Mouse (Mus musculus): ENCODE results near the gene Fitm2. TPM values are rescaled to one million over a fixed set of nuclear protein-coding genes. Genes with fewer than 3 reads are reported as not detected.

Gene Fitm2
- polyA plus RNA-seq, 1 experiment, result 0.18 TPM

GRCm38 (mm10) chr2:163490656-163491055 lies 18.2 kb upstream of the Fitm2 start:
- H3K4me3 ChIP-seq (replicated peaks), result no peak overlapping the region
- no peaks in the 10 kb centered on the region for H3K27me3 ChIP-seq (ENCODE audit: control insufficient read depth)
- H3K4me1 ChIP-seq (ENCODE audit: control insufficient read depth), result no peaks in the 10 kb centered on the region
- H3K9me3 ChIP-seq (ENCODE audit: control insufficient read depth, low read length), result no peaks in the 10 kb centered on the region
- no peak for TF ChIP-seq TAL1 (IDR thresholded peaks at IDR 0.05; ENCODE audit: low read length)
- TF ChIP-seq GATA1 (IDR thresholded peaks at IDR 0.05; ENCODE audit: low read length), result no peak
- H3K36me3 ChIP-seq (ENCODE audit: control insufficient read depth), result no peaks in the 10 kb centered on the region

- Histone ChIP-seq H3K27me3 (ENCODE audit: control insufficient read depth) (no peaks in the 10 kb centered on the region), H3K9me3 (ENCODE audit: control insufficient read depth, low read length) (no peaks in the 10 kb centered on the region), H3K4me3 (replicated peaks) (no peak overlapping the region), H3K36me3 (ENCODE audit: control insufficient read depth) (no peaks in the 10 kb centered on the region), H3K4me1 (ENCODE audit: control insufficient read depth) (no peaks in the 10 kb centered on the region)
- TF ChIP-seq GATA1 (IDR thresholded peaks at IDR 0.05; ENCODE audit: low read length) (no peak), TAL1 (IDR thresholded peaks at IDR 0.05; ENCODE audit: low read length) (no peak)
Observed at GRCm38 (mm10) chr2:163489725-163490291, 17.4 kb upstream of the Fitm2 start.

- Histone ChIP-seq H3K27me3 (ENCODE audit: control insufficient read depth) (peaks cover 1% of the 10 kb centered on the region), H3K4me1 (ENCODE audit: control insufficient read depth) (no peaks in the 10 kb centered on the region), H3K9me3 (ENCODE audit: control insufficient read depth, low read length) (no peaks in the 10 kb centered on the region), H3K36me3 (ENCODE audit: control insufficient read depth) (no peaks in the 10 kb centered on the region), H3K4me3 (replicated peaks) (no peak overlapping the region)
- TF ChIP-seq TAL1 (IDR thresholded peaks at IDR 0.05; ENCODE audit: low read length) (no peak), GATA1 (IDR thresholded peaks at IDR 0.05; ENCODE audit: low read length) (no peak)
Observed at GRCm38 (mm10) chr2:163487360-163487759, 14.9 kb upstream of the Fitm2 start.

- H3K9me3 ChIP-seq (ENCODE audit: control insufficient read depth, low read length), result no peaks in the 10 kb centered on the region
- H3K36me3 ChIP-seq (ENCODE audit: control insufficient read depth), result no peaks in the 10 kb centered on the region
- H3K27me3 ChIP-seq (ENCODE audit: control insufficient read depth), result peaks cover 25% of the 10 kb centered on the region
- no peaks in the 10 kb centered on the region for H3K4me1 ChIP-seq (ENCODE audit: control insufficient read depth)
- TF ChIP-seq GATA1 (IDR thresholded peaks at IDR 0.05; ENCODE audit: low read length) (no peak), TAL1 (IDR thresholded peaks at IDR 0.05; ENCODE audit: low read length) (no peak)
- no peak overlapping the region for H3K4me3 ChIP-seq (replicated peaks)
Observed at GRCm38 (mm10) chr2:163481539-163482029, 9.2 kb upstream of the Fitm2 start.

GRCm38 (mm10) chr2:163480191-163480825 lies 7.9 kb upstream of the Fitm2 start:
- H3K36me3 ChIP-seq (ENCODE audit: control insufficient read depth), result no peaks in the 10 kb centered on the region
- H3K4me3 ChIP-seq (replicated peaks), result no peak overlapping the region
- TF ChIP-seq TAL1 (IDR thresholded peaks at IDR 0.05; ENCODE audit: low read length), result no peak
- no peaks in the 10 kb centered on the region for H3K9me3 ChIP-seq (ENCODE audit: control insufficient read depth, low read length)
- H3K27me3 ChIP-seq (ENCODE audit: control insufficient read depth), result peaks cover 28% of the 10 kb centered on the region
- H3K4me1 ChIP-seq (ENCODE audit: control insufficient read depth), result no peaks in the 10 kb centered on the region

- Histone ChIP-seq H3K27me3 (ENCODE audit: control insufficient read depth) (peaks cover 3% of the 10 kb centered on the region; the same call in 1 of the 2 replicates), H3K9me3 (ENCODE audit: control insufficient read depth, low read length) (no peaks in the 10 kb centered on the region), H3K36me3 (ENCODE audit: control insufficient read depth) (peaks cover 26% of the 10 kb centered on the region), H3K4me3 (replicated peaks) (peak overlapping the region; percentile 97), H3K4me1 (ENCODE audit: control insufficient read depth) (peaks cover 21% of the 10 kb centered on the region)
- no peak for TF ChIP-seq GATA1 (IDR thresholded peaks at IDR 0.05; ENCODE audit: low read length)
- no peak for TF ChIP-seq TAL1 (IDR thresholded peaks at IDR 0.05; ENCODE audit: low read length)
Observed at GRCm38 (mm10) chr2:163471710-163472465, 541 bp downstream of the Fitm2 start.

- no peak for TF ChIP-seq GATA1 (IDR thresholded peaks at IDR 0.05; ENCODE audit: low read length)
- no peak for TF ChIP-seq TAL1 (IDR thresholded peaks at IDR 0.05; ENCODE audit: low read length)
Observed at GRCm38 (mm10) chr2:163471136-163471535, 1.3 kb downstream of the Fitm2 start.

GRCm38 (mm10) chr2:163469711-163470110 lies 2.7 kb downstream of the Fitm2 start:
- TF ChIP-seq TAL1 (IDR thresholded peaks at IDR 0.05; ENCODE audit: low read length), result no peak
- no peak for TF ChIP-seq GATA1 (IDR thresholded peaks at IDR 0.05; ENCODE audit: low read length)
- Histone ChIP-seq H3K4me1 (ENCODE audit: control insufficient read depth) (peaks cover 21% of the 10 kb centered on the region), H3K36me3 (ENCODE audit: control insufficient read depth) (peaks cover 35% of the 10 kb centered on the region), H3K4me3 (replicated peaks) (no peak overlapping the region), H3K27me3 (ENCODE audit: control insufficient read depth) (no peaks in the 10 kb centered on the region), H3K9me3 (ENCODE audit: control insufficient read depth, low read length) (no peaks in the 10 kb centered on the region)

More at GRCm38 (mm10) chr2:163471136-163471535, 1.3 kb downstream of the Fitm2 start:
- peaks cover 3% of the 10 kb centered on the region; the same call in 1 of the 2 replicates for H3K27me3 ChIP-seq (ENCODE audit: control insufficient read depth)
- H3K36me3 ChIP-seq (ENCODE audit: control insufficient read depth), result peaks cover 30% of the 10 kb centered on the region
- no peaks in the 10 kb centered on the region for H3K9me3 ChIP-seq (ENCODE audit: control insufficient read depth, low read length)
- H3K4me3 ChIP-seq (replicated peaks), result peak overlapping the region; percentile 97
- H3K4me1 ChIP-seq (ENCODE audit: control insufficient read depth), result peaks cover 21% of the 10 kb centered on the region

GRCm38 (mm10) chr2:163468866-163469265 lies 3.6 kb downstream of the Fitm2 start:
- no peak for TF ChIP-seq GATA1 (IDR thresholded peaks at IDR 0.05; ENCODE audit: low read length)
- no peak for TF ChIP-seq TAL1 (IDR thresholded peaks at IDR 0.05; ENCODE audit: low read length)
- Histone ChIP-seq H3K27me3 (ENCODE audit: control insufficient read depth) (no peaks in the 10 kb centered on the region), H3K36me3 (ENCODE audit: control insufficient read depth) (peaks cover 35% of the 10 kb centered on the region), H3K9me3 (ENCODE audit: control insufficient read depth, low read length) (no peaks in the 10 kb centered on the region), H3K4me1 (ENCODE audit: control insufficient read depth) (peaks cover 21% of the 10 kb centered on the region), H3K4me3 (replicated peaks) (no peak overlapping the region)

Measured in erythroblast, embryonic 14.5 days (primary cell).